Mouse (Mus musculus) telencephalon, adult 2 months (tissue): ENCODE measurements at regions not wholly inside any gene's neighbourhood (a gene's known extent, or its start where the extent isn't known, plus 50 kb on each side); places are given as distances from the start of the nearest gene placed in this dataset.

ENCODE experiments used
- DNase-seq: peaks from one replicate; pipeline ENCODE4 v3.0.0-alpha.2; 2011; ENCODE audit warnings: low read depth, low spot score

GRCm38 (mm10) chr9:30848249-30848648 is 74.0 kb downstream of the Adamts15 start:
- no peak for DNase-seq

GRCm38 (mm10) chr9:30845609-30846290 is 76.5 kb downstream of the Adamts15 start:
- DNase-seq = no peak

GRCm38 (mm10) chr9:30844079-30844563 is 78.1 kb downstream of the Adamts15 start:
- no peak for DNase-seq

GRCm38 (mm10) chr9:30834908-30835307 is 87.3 kb downstream of the Adamts15 start:
- DNase-seq = no peak

GRCm38 (mm10) chr9:30834565-30834905 is 87.7 kb downstream of the Adamts15 start:
- no peak for DNase-seq

GRCm38 (mm10) chr9:30833836-30834564 is 88.3 kb downstream of the Adamts15 start:
- DNase-seq = no peak

- DNase-seq = no peak
Measured at GRCm38 (mm10) chr9:30829158-30829870, 92.9 kb downstream of the Adamts15 start.

- DNase-seq = no peak
Measured at GRCm38 (mm10) chr9:30827780-30828179, 94.5 kb downstream of the Adamts15 start.

GRCm38 (mm10) chr9:30824056-30824625 is 98.1 kb downstream of the Adamts15 start:
- no peak for DNase-seq

GRCm38 (mm10) chr9:30820806-30821375 is 101.4 kb downstream of the Adamts15 start:
- DNase-seq = no peak

GRCm38 (mm10) chr9:30813246-30813645 is 109.0 kb downstream of the Adamts15 start:
- no peak for DNase-seq

- DNase-seq = no peak
Measured at GRCm38 (mm10) chr9:30810843-30811242, 111.4 kb downstream of the Adamts15 start.

GRCm38 (mm10) chr9:30810290-30810689 is 112.0 kb downstream of the Adamts15 start:
- no peak for DNase-seq

GRCm38 (mm10) chr9:30808863-30809491 is 113.3 kb downstream of the Adamts15 start:
- no peak for DNase-seq

GRCm38 (mm10) chr9:30803755-30804532 is 118.3 kb downstream of the Adamts15 start:
- peak; percentile 24 for DNase-seq

GRCm38 (mm10) chr9:30802826-30803225 is 119.4 kb downstream of the Adamts15 start:
- DNase-seq = no peak

- DNase-seq = no peak
Measured at GRCm38 (mm10) chr9:30794701-30795407, 127.4 kb downstream of the Adamts15 start.

- DNase-seq = no peak
Measured at GRCm38 (mm10) chr9:30781221-30781620, 141.0 kb downstream of the Adamts15 start.

GRCm38 (mm10) chr9:30777816-30778215 is 144.4 kb downstream of the Adamts15 start:
- no peak for DNase-seq

- no peak for DNase-seq
Measured at GRCm38 (mm10) chr9:30775161-30775560, 147.1 kb downstream of the Adamts15 start.
